Mouse (Mus musculus) C2C12 (cell line): ENCODE measurements around the gene 4930455H04Rik.

Experiments used
- CTCF ChIP-seq: IDR thresholded peaks from one replicate; pipeline ENCODE4 v1.5.1; 2011; ENCODE audit not compliant: control insufficient read depth, insufficient read depth, insufficient read length
- MAX ChIP-seq: IDR thresholded peaks from one replicate; pipeline ENCODE4 v1.6.1; 2011; ENCODE audit warnings: mild to moderate bottlenecking, control low read depth
- USF1 ChIP-seq: IDR thresholded peaks from one replicate; pipeline ENCODE4 v1.6.1; 2011; ENCODE audit warnings: low read depth, mild to moderate bottlenecking, control low read depth, moderate library complexity

DNA sequence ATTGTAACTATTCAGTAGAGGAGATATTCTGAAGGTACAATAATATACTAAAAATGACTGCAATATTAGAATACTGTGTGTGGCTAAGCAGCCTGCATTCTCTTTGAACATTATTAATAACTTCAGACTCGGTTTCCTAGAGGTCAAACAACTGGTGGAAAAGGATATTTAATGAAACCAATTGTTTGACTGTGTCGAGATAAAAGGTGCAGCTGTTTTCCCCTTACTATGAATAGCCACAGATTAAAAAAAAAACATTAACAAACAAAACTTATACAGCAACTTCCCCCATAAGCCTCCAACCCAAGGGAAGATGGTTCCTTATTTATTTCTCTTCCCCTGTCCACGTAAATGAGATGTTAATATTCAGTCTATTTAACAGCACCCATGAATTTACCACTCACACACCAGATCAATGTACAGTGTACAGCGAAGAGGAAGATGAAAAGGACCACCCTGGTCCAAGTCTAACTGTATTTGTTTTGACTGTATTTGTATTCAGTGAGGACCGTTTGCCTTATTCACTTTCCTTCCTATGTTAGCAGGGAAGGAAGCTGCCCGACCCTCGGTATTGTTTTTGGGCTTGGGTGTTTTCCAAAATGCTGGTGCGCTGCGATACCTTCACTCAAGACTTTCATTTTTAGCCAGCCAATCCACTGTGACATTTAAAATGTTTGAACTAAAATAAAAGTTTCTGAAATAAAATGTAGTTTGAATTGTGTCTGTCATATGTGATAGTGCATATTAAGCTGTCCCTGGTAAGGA lies 13.9 kb downstream of the 4930455H04Rik start:
- TF ChIP-seq CTCF, result no peak
- TF ChIP-seq USF1, result no peak
- TF ChIP-seq MAX, result no peak
